Mouse (Mus musculus) spleen, adult 2 months (tissue): Measurements from ENCODE around the gene Kidins220. TPM values are rescaled to one million over a fixed set of nuclear protein-coding genes. Genes with fewer than 3 reads are reported as not detected.

ENCODE experiments used
- DNase-seq, 2 experiments: peaks; one replicate each; pipeline versions ENCODE4 v3.0.0 to v3.0.0-alpha.2; 2012 to 2021; ENCODE audit warnings: low spot score in 2 of 2, low read depth in 1 of 2
- H3K27ac ChIP-seq: fragments of 200-500 bp; 2 replicates; pipeline ENCODE4 v1.5.1; 2012; ENCODE audit warnings: low read length, inconsistent platforms; ENCODE audit not compliant: insufficient read depth
- H3K27me3 ChIP-seq: fragments of 200-500 bp; 2 replicates; pipeline ENCODE4 v1.6.1; 2012; ENCODE audit warnings: mild to moderate bottlenecking, moderate library complexity, low read length, inconsistent platforms; ENCODE audit not compliant: control insufficient read depth, insufficient read depth
- H3K36me3 ChIP-seq: fragments of 200-500 bp; 2 replicates; pipeline ENCODE4 v1.6.1; 2012; ENCODE audit warnings: mild to moderate bottlenecking, low read length, inconsistent platforms; ENCODE audit not compliant: control insufficient read depth, insufficient read depth
- H3K4me1 ChIP-seq: fragments of 200-500 bp; 2 replicates; pipeline ENCODE4 v1.6.1; 2011; ENCODE audit warnings: inconsistent platforms; ENCODE audit not compliant: control insufficient read depth, insufficient read depth, insufficient read length
- H3K4me3 ChIP-seq: fragments of 200-500 bp; 2 replicates; pipeline ENCODE4 v1.5.1; 2011; ENCODE audit warnings: mild to moderate bottlenecking, inconsistent platforms; ENCODE audit not compliant: insufficient read depth, insufficient read length; ENCODE audit errors: extremely low read depth
- CTCF ChIP-seq: fragments of 200-500 bp; IDR thresholded peaks from 2 replicates; pipeline ENCODE4 v1.5.1; 2011; ENCODE audit warnings: mild to moderate bottlenecking, inconsistent platforms; ENCODE audit not compliant: insufficient read depth, insufficient read length, insufficient replicate concordance; ENCODE audit errors: extremely low read depth
- POLR2A ChIP-seq: fragments of 200-500 bp; IDR thresholded peaks from 2 replicates; pipeline ENCODE4 v1.6.1; 2011; ENCODE audit warnings: low read depth, low read length, inconsistent platforms
- WGBS: fragments of 180-500 bp; shearing (Covaris S2); methylation state at CpG from one replicate; pipeline ENCODE4 v1.1.7; 2018; 5-methylcytosine and 5-hydroxymethylcytosine counted together
- polyA plus RNA-seq: library from polyadenylated mRNA; depleted of rRNA; stranded (reverse); fragments of >200 nt; gene quantifications from 2 replicates; pipeline ENCODE4 v1.2.3, GENCODE M21; 2012

Kidins220 gene
- polyA plus RNA-seq, 1 experiment: 22.2 TPM

- Histone ChIP-seq H3K4me1 (no peaks in the 10 kb centered on the region; the same call in none of the 2 replicates), H3K4me3 (no peak overlapping the region), H3K36me3 (0 out of 2 replicates have a peak, but pooled peaks cover 1% of the 10 kb centered on the region), H3K27me3 (no peaks in the 10 kb centered on the region), H3K27ac (no peak overlapping the region)
- 22% methylated on average over 5 of the region's 5 CpGs for WGBS
- no peak for TF ChIP-seq POLR2A
- no peak for TF ChIP-seq CTCF
- no peak for DNase-seq
Observed at GRCm38 (mm10) chr12:24973586-24973985, 1.1 kb upstream of the Kidins220 start.

- peak overlapping the region; percentile 56 for H3K27ac ChIP-seq
- under 1% methylated on average over 22 of the region's 31 CpGs for WGBS
- H3K36me3 ChIP-seq: 0 out of 2 replicates have a peak, but pooled peaks cover 1% of the 10 kb centered on the region
- TF ChIP-seq POLR2A (no peak), CTCF (peak; percentile 20; the same call in 1 of the 2 replicates)
- DNase-seq: peak; percentile 51 to 54
- H3K27me3 ChIP-seq: no peaks in the 10 kb centered on the region
- H3K4me1 ChIP-seq: no peaks in the 10 kb centered on the region; the same call in none of the 2 replicates
- H3K4me3 ChIP-seq: peak overlapping the region; percentile 87
Observed at GRCm38 (mm10) chr12:24975115-24975733, 499 bp downstream of the Kidins220 start.

DNA sequence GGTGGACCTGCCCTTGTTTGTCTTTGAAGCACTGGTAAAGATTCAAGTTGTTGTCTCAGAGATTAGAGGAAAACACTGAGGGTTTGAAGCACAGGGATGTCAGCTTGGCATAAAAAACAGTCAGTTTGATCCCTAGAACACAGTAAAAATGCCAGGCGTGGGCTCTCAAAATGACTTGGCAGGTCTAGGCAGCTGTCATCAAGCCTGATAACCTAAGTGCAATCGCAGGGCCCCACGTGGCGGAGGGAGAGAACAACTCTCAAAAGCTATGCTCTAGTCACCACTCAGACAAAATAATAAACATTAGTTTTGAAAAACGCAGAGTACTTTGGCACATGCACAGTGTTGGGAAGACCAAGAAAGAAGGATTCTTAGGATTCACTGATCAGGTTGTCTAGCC, 10.5 kb downstream of the Kidins220 start:
- Histone ChIP-seq H3K36me3 (peaks cover 18% of the 10 kb centered on the region), H3K27me3 (no peaks in the 10 kb centered on the region), H3K4me3 (no peak overlapping the region), H3K4me1 (no peaks in the 10 kb centered on the region), H3K27ac (no peak overlapping the region)
- 89% methylated on average over 5 of the region's 5 CpGs for WGBS
- TF ChIP-seq CTCF (no peak), POLR2A (no peak)
- no peak for DNase-seq

GRCm38 (mm10) chr12:24995350-24995749, 20.6 kb downstream of the Kidins220 start:
- H3K36me3 ChIP-seq: peaks cover 61% of the 10 kb centered on the region
- H3K4me3 ChIP-seq: no peak overlapping the region
- H3K27me3 ChIP-seq: no peaks in the 10 kb centered on the region
- 96% methylated on average over 4 of the region's 4 CpGs for WGBS
- no peak for DNase-seq
- no peak overlapping the region for H3K27ac ChIP-seq
- TF ChIP-seq POLR2A: no peak
- TF ChIP-seq CTCF: no peak
- no peaks in the 10 kb centered on the region for H3K4me1 ChIP-seq

DNA sequence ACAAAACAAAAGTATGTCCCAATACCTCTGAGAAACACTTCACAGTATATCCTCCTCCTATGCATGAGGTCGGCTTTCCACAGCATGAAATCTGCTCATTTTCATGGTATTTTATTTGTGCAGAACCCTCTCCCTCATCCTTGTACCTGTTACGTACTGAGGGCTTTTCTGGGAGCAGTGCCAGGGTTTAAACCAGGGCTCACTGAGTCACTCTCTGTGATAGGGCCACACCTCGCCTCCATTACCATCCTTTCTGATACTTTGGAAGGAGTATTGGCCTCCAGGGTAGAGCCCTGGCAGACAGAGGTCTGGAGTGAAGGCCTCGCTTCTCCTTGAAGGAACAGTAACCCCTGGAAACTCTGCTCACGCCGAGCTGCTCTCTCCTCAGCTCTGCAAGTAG, 30.6 kb downstream of the Kidins220 start:
- H3K4me1 ChIP-seq: no peaks in the 10 kb centered on the region
- peaks cover 43% of the 10 kb centered on the region for H3K36me3 ChIP-seq
- H3K27me3 ChIP-seq: no peaks in the 10 kb centered on the region
- H3K4me3 ChIP-seq: no peak overlapping the region
- WGBS: 84% methylated on average over 6 of the region's 6 CpGs
- TF ChIP-seq CTCF (no peak), POLR2A (no peak)
- DNase-seq: no peak
- H3K27ac ChIP-seq: no peak overlapping the region

DNA sequence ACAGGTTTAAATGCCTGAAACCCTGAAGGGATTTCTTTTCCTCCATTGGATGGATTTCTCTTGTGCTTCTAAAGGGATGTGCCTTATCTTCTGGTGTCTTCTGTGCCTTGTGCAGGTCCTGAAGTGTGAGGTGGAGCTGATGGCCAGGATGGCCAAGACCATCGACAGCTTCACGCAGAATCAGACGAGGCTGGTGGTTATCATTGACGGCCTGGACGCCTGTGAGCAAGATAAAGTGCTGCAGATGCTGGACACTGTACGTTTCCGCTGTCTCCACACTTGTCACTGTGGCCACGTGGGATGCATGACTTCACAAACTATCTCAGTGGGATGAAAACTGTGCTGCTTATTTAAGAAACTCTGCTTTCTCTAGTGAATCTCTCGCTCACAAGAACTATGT, 35.2 kb downstream of the Kidins220 start:
- DNase-seq: no peak
- TF ChIP-seq POLR2A (no peak), CTCF (no peak)
- Histone ChIP-seq H3K4me1 (peaks cover 2% of the 10 kb centered on the region; the same call in 1 of the 2 replicates), H3K36me3 (peaks cover 38% of the 10 kb centered on the region), H3K27ac (no peak overlapping the region), H3K27me3 (no peaks in the 10 kb centered on the region), H3K4me3 (no peak overlapping the region)
- WGBS: 84% methylated on average over 9 of the region's 9 CpGs

- Histone ChIP-seq H3K27me3 (no peaks in the 10 kb centered on the region), H3K4me3 (no peak overlapping the region), H3K27ac (no peak overlapping the region), H3K36me3 (peaks cover 38% of the 10 kb centered on the region), H3K4me1 (peaks cover 2% of the 10 kb centered on the region; the same call in 1 of the 2 replicates)
- peak in 1 of 2 experiments; percentile 26 for DNase-seq
- TF ChIP-seq CTCF (no peak), POLR2A (no peak)
- WGBS: 66% methylated on average over 1 of the region's 1 CpGs
Observed at GRCm38 (mm10) chr12:25010416-25010815, 35.7 kb downstream of the Kidins220 start.
